Mouse (Mus musculus) lung, adult 2 months (tissue): ENCODE results near the gene Tjp2.

Experiments used
- CTCF ChIP-seq: fragments of 200-500 bp; IDR thresholded peaks from 2 replicates; pipeline ENCODE4 v1.5.1; 2011; ENCODE audit warnings: mild to moderate bottlenecking, low read length, control low read depth; ENCODE audit not compliant: insufficient read depth
- POLR2A ChIP-seq: fragments of 200-500 bp; IDR thresholded peaks from 2 replicates; pipeline ENCODE4 v1.6.1; 2011; ENCODE audit warnings: low read depth, mild to moderate bottlenecking, control low read depth, low read length, borderline replicate concordance; ENCODE audit errors: extremely low read depth

GRCm38 (mm10) chr19:24180415-24180814 lies 44.4 kb downstream of the Tjp2 start:
- no peak for TF ChIP-seq CTCF
- TF ChIP-seq POLR2A: no peak
